Mouse (Mus musculus) B cell, adult 67 days (primary cell): ENCODE data around the gene Prps1l1. TPM values are rescaled to one million over a fixed set of nuclear protein-coding genes. Genes with fewer than 3 reads are reported as not detected.

Source experiments
- total RNA-seq, 2 experiments: library from RNA; stranded (reverse); gene quantifications; 4 replicates each; pipeline ENCODE4 v1.2.4; 2023

Gene Prps1l1
- total RNA-seq: not detected

GRCm38 (mm10) chr12:34984461-34984860 lies at the start of gene Prps1l1:
Prps1l1 (plus strand) TSS chr12:34984761.

Other genes with a start within 250 kb of the Prps1l1 start
- 10 to 100 TPM; 58.5 to 62.4 TPM for gene Hdac9, start 67.7 kb upstream of the Prps1l1 start, total RNA-seq
- 10 to 100 TPM; 40.9 to 41.6 TPM for gene Snx13, start 62.4 kb downstream of the Prps1l1 start, total RNA-seq